Mouse (Mus musculus) lung, postnatal 0 days (tissue): ENCODE results near the gene Haus4.

Source experiments
- CTCF ChIP-seq: IDR thresholded peaks from 2 replicates; pipeline ENCODE4 v1.5.1; 2016; ENCODE audit warnings: antibody characterized with exemption, mild to moderate bottlenecking
- EP300 ChIP-seq: IDR thresholded peaks from 2 replicates; pipeline ENCODE4 v1.6.1; 2016; ENCODE audit warnings: antibody characterized with exemption, mild to moderate bottlenecking, control low read depth

DNA sequence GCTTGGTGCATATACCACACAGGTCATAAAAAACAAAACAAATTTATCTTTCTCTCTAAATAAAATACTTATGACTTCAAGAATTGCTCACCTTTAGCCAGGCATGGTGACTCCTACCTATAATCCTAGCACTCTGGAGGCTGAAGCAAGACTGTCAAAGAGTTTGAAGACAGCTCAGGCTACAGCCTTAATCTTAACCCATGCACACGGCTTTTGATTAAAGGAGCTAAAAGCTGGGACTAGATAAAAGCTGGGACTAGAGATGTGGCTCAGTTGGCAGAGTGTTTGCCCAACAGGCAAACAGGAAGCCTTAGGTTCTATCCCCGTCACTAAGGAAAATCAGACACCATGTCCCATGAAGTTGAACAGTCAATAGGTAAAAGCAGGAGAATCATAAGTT lies 51.3 kb downstream of the Haus4 start:
- no peak for TF ChIP-seq EP300
- no peak for TF ChIP-seq CTCF
